Mouse (Mus musculus) forebrain, embryonic 12.5 days (tissue): ENCODE results near the gene Kdelc2. TPM values are rescaled to one million over a fixed set of nuclear protein-coding genes. Genes with fewer than 3 reads are reported as not detected.

Source experiments
- ATAC-seq: fragments of 200-750 bp; cut with Nextera tagmentation; 2 replicates; pipeline ENCODE4 v1.8.0; 2017; ENCODE audit warnings: moderate TSS enrichment; ENCODE audit not compliant: low FRiP score
- H3K27ac ChIP-seq: fragments of 300-500 bp; sonication (generic); 2 replicates; pipeline ENCODE4 v1.5.1; 2016; ENCODE audit warnings: mild to moderate bottlenecking
- H3K27me3 ChIP-seq: fragments of 300-500 bp; sonication (generic); 2 replicates; pipeline ENCODE4 v1.6.1; 2016; ENCODE audit warnings: mild to moderate bottlenecking
- H3K36me3 ChIP-seq: fragments of 300-500 bp; sonication (generic); replicated peaks from 2 replicates; pipeline ENCODE4 v1.6.1; 2016; ENCODE audit warnings: mild to moderate bottlenecking
- H3K4me1 ChIP-seq: fragments of 300-500 bp; sonication (generic); 2 replicates; pipeline ENCODE4 v1.6.1; 2016
- H3K4me2 ChIP-seq: fragments of 300-500 bp; sonication (generic); 2 replicates; pipeline ENCODE4 v1.6.1; 2016; ENCODE audit warnings: mild to moderate bottlenecking, moderate library complexity
- H3K4me3 ChIP-seq: fragments of 300-500 bp; sonication (generic); replicated peaks from 2 replicates; pipeline ENCODE4 v1.5.1; 2016; ENCODE audit warnings: mild to moderate bottlenecking
- H3K9ac ChIP-seq: fragments of 300-500 bp; sonication (generic); 2 replicates; pipeline ENCODE4 v1.6.1; 2016; ENCODE audit warnings: mild to moderate bottlenecking
- H3K9me3 ChIP-seq: fragments of 300-500 bp; sonication (generic); 2 replicates; pipeline ENCODE4 v1.6.1; 2016
- WGBS: fragments of 180-500 bp; shearing (Covaris S2); methylation state at CpG from one replicate; pipeline ENCODE4 v1.1.7; 2016; 5-methylcytosine and 5-hydroxymethylcytosine counted together
- polyA plus RNA-seq: library from polyadenylated mRNA; unstranded; fragments of >200 nt; fragmentation: Nextera tagmentation; extraction: Ambion mirVana; gene quantifications from 2 replicates; pipeline ENCODE4 v1.2.1, GENCODE M21; 2016

The Kdelc2 gene
- polyA plus RNA-seq, 1 experiment from 2014 or later, result 8.1 TPM

- H3K9me3 ChIP-seq, result peaks cover 9% of the 10 kb centered on the region; the same call in 1 of the 2 replicates
- no peak for ATAC-seq
- no peak overlapping the region for H3K9ac ChIP-seq
- H3K4me1 ChIP-seq, result no peaks in the 10 kb centered on the region
- H3K4me3 ChIP-seq, result no peak overlapping the region
- no peak overlapping the region for H3K27ac ChIP-seq
- WGBS, result 91% methylated on average over 6 of the region's 6 CpGs
- H3K27me3 ChIP-seq, result no peaks in the 10 kb centered on the region
- no peaks in the 10 kb centered on the region for H3K36me3 ChIP-seq
- H3K4me2 ChIP-seq, result no peak overlapping the region
Observed at GRCm38 (mm10) chr9:53351899-53352298, 31.9 kb upstream of the Kdelc2 start.

- no peak overlapping the region for H3K4me3 ChIP-seq
- no peak overlapping the region for H3K4me2 ChIP-seq
- no peak overlapping the region for H3K9ac ChIP-seq
- no peak overlapping the region for H3K27ac ChIP-seq
- H3K4me1 ChIP-seq, result no peaks in the 10 kb centered on the region
- ATAC-seq, result no peak
- peaks cover 9% of the 10 kb centered on the region; the same call in 1 of the 2 replicates for H3K9me3 ChIP-seq
- no peaks in the 10 kb centered on the region for H3K27me3 ChIP-seq
- WGBS, result 93% methylated on average over 5 of the region's 5 CpGs
- no peaks in the 10 kb centered on the region for H3K36me3 ChIP-seq
Observed at GRCm38 (mm10) chr9:53353161-53353560, 30.7 kb upstream of the Kdelc2 start.

- H3K27ac ChIP-seq, result no peak overlapping the region
- no peak overlapping the region for H3K4me3 ChIP-seq
- no peaks in the 10 kb centered on the region for H3K9me3 ChIP-seq
- H3K27me3 ChIP-seq, result no peaks in the 10 kb centered on the region
- no peak overlapping the region for H3K9ac ChIP-seq
- H3K4me1 ChIP-seq, result no peaks in the 10 kb centered on the region
- no peak overlapping the region for H3K4me2 ChIP-seq
- ATAC-seq, result no peak
- WGBS, result 78% methylated on average over 14 of the region's 14 CpGs
- H3K36me3 ChIP-seq, result no peaks in the 10 kb centered on the region
Observed at GRCm38 (mm10) chr9:53356219-53357155, 27.3 kb upstream of the Kdelc2 start.

- WGBS, result 77% methylated on average over 3 of the region's 3 CpGs
- ATAC-seq, result no peak
- no peak overlapping the region for H3K4me3 ChIP-seq
- H3K27ac ChIP-seq, result no peak overlapping the region
- H3K4me2 ChIP-seq, result no peak overlapping the region
- no peaks in the 10 kb centered on the region for H3K36me3 ChIP-seq
- no peak overlapping the region for H3K9ac ChIP-seq
- H3K27me3 ChIP-seq, result no peaks in the 10 kb centered on the region
- H3K9me3 ChIP-seq, result no peaks in the 10 kb centered on the region
- H3K4me1 ChIP-seq, result no peaks in the 10 kb centered on the region
Observed at GRCm38 (mm10) chr9:53371339-53371738, 12.5 kb upstream of the Kdelc2 start.

- H3K4me2 ChIP-seq, result no peak overlapping the region
- no peak overlapping the region for H3K4me3 ChIP-seq
- no peak overlapping the region for H3K27ac ChIP-seq
- ATAC-seq, result no peak
- no peaks in the 10 kb centered on the region for H3K9me3 ChIP-seq
- H3K4me1 ChIP-seq, result no peaks in the 10 kb centered on the region
- no peaks in the 10 kb centered on the region for H3K27me3 ChIP-seq
- no peak overlapping the region for H3K9ac ChIP-seq
- H3K36me3 ChIP-seq, result no peaks in the 10 kb centered on the region
- WGBS, result 83% methylated on average over 4 of the region's 4 CpGs
Observed at GRCm38 (mm10) chr9:53375907-53376306, 7.9 kb upstream of the Kdelc2 start.

- H3K36me3 ChIP-seq, result no peaks in the 10 kb centered on the region
Observed at GRCm38 (mm10) chr9:53376820-53377219, 7.0 kb upstream of the Kdelc2 start.

GRCm38 (mm10) chr9:53377597-53377996 lies 6.2 kb upstream of the Kdelc2 start:
- Histone ChIP-seq H3K9me3 (no peaks in the 10 kb centered on the region), H3K27me3 (peaks cover under 1% of the 10 kb centered on the region; the same call in 1 of the 2 replicates), H3K36me3 (no peaks in the 10 kb centered on the region), H3K9ac (no peak overlapping the region), H3K4me2 (no peak overlapping the region), H3K4me1 (no peaks in the 10 kb centered on the region), H3K27ac (no peak overlapping the region), H3K4me3 (no peak overlapping the region)
- 70% methylated on average over 5 of the region's 5 CpGs for WGBS
- ATAC-seq, result no peak

More at GRCm38 (mm10) chr9:53376820-53377219, 7.0 kb upstream of the Kdelc2 start:
- no peak overlapping the region for H3K4me3 ChIP-seq
- ATAC-seq, result no peak
- 86% methylated on average over 13 of the region's 13 CpGs for whole genome bisulfite sequencing
- H3K4me2 ChIP-seq, result no peak overlapping the region
- no peak overlapping the region for H3K27ac ChIP-seq
- no peak overlapping the region for H3K9ac ChIP-seq
- H3K9me3 ChIP-seq, result no peaks in the 10 kb centered on the region
- H3K4me1 ChIP-seq, result no peaks in the 10 kb centered on the region
- H3K27me3 ChIP-seq, result no peaks in the 10 kb centered on the region

GRCm38 (mm10) chr9:53378171-53378570 lies 5.7 kb upstream of the Kdelc2 start:
- no peaks in the 10 kb centered on the region for H3K9me3 ChIP-seq
- no peak overlapping the region for H3K9ac ChIP-seq
- H3K4me2 ChIP-seq, result no peak overlapping the region
- no peak overlapping the region for H3K27ac ChIP-seq
- 86% methylated on average over 3 of the region's 3 CpGs for WGBS
- ATAC-seq, result no peak
- no peaks in the 10 kb centered on the region for H3K36me3 ChIP-seq
- H3K27me3 ChIP-seq, result peaks cover 6% of the 10 kb centered on the region; the same call in 1 of the 2 replicates
- H3K4me3 ChIP-seq, result no peak overlapping the region
- H3K4me1 ChIP-seq, result no peaks in the 10 kb centered on the region

GRCm38 (mm10) chr9:53380595-53380994 lies 3.2 kb upstream of the Kdelc2 start:
- Histone ChIP-seq H3K9me3 (no peaks in the 10 kb centered on the region), H3K27ac (no peak overlapping the region), H3K9ac (no peak overlapping the region), H3K4me3 (no peak overlapping the region), H3K4me1 (0 out of 2 replicates have a peak, but pooled peaks cover 7% of the 10 kb centered on the region), H3K27me3 (peaks cover 7% of the 10 kb centered on the region; the same call in 1 of the 2 replicates), H3K4me2 (no peak overlapping the region), H3K36me3 (no peaks in the 10 kb centered on the region)
- WGBS, result 90% methylated on average over 2 of the region's 2 CpGs
- ATAC-seq, result no peak

- peaks cover 7% of the 10 kb centered on the region; the same call in 1 of the 2 replicates for H3K27me3 ChIP-seq
- no peak overlapping the region for H3K4me3 ChIP-seq
- ATAC-seq, result no peak
- H3K4me1 ChIP-seq, result 0 out of 2 replicates have a peak, but pooled peaks cover 7% of the 10 kb centered on the region
- 81% methylated on average over 5 of the region's 5 CpGs for WGBS
- no peaks in the 10 kb centered on the region for H3K36me3 ChIP-seq
- H3K9ac ChIP-seq, result no peak overlapping the region
- no peak overlapping the region for H3K27ac ChIP-seq
- no peaks in the 10 kb centered on the region for H3K9me3 ChIP-seq
- no peak overlapping the region for H3K4me2 ChIP-seq
Observed at GRCm38 (mm10) chr9:53381113-53381615, 2.7 kb upstream of the Kdelc2 start.

- Histone ChIP-seq H3K4me2 (peak overlapping the region; percentile 97), H3K4me1 (0 out of 2 replicates have a peak, but pooled peaks cover 7% of the 10 kb centered on the region), H3K27ac (peak overlapping the region; percentile 80), H3K4me3 (peak overlapping the region; percentile 75), H3K27me3 (peaks cover 7% of the 10 kb centered on the region; the same call in 1 of the 2 replicates), H3K9ac (peak overlapping the region; percentile 85), H3K9me3 (no peaks in the 10 kb centered on the region), H3K36me3 (no peaks in the 10 kb centered on the region)
- ATAC-seq, result peak; percentile 34; the same call in 1 of the 2 replicates
- 11% methylated on average over 8 of the region's 8 CpGs for WGBS
Observed at GRCm38 (mm10) chr9:53384873-53385272, 1.0 kb downstream of the Kdelc2 start.

- 61% methylated on average over 2 of the region's 2 CpGs for WGBS
- Histone ChIP-seq H3K27me3 (peaks cover 7% of the 10 kb centered on the region; the same call in 1 of the 2 replicates), H3K4me1 (0 out of 2 replicates have a peak, but pooled peaks cover 7% of the 10 kb centered on the region), H3K4me3 (no peak overlapping the region), H3K36me3 (no peaks in the 10 kb centered on the region), H3K4me2 (no peak overlapping the region), H3K9me3 (no peaks in the 10 kb centered on the region), H3K9ac (no peak overlapping the region), H3K27ac (no peak overlapping the region)
- no peak for ATAC-seq
Observed at GRCm38 (mm10) chr9:53387431-53387830, 3.6 kb downstream of the Kdelc2 start.
